19 mouse cellular contexts compared by ENCODE assay signal in the genomic region with DNA sequence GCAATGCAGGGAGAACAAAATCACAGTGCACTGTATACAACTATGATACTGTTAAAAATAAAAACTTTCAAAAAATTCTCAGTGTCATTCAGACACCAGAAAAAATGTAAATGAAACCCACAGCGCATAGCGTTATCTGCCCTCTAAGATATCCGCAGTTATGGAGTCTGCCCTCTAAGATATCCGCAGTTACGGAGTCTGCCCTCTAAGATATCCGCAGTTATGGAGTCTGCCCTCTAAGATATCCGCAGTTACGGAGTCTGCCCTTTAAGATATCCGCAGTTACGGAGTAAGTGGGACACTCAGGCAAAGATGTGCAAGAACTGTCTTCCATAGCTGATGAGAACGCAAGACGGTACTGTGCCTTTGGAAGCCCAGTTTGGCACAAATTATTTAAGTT. TPM values are rescaled to one million over a fixed set of nuclear protein-coding genes. Genes with fewer than 3 reads are reported as not detected.
A peak's percentile ranks its signal among the peaks of the same experiment; 100 is the strongest.
DNase-seq lines count a peak whose midpoint lies in the region; ATAC-seq and TF ChIP-seq lines count a peak whose summit lies in the region.
"Had no signal": no experiment of that assay in that cellular context is flagged by ENCODE, and none has a peak within 500 bp of the region (broad histone marks: within the 10 kb centered on the region; RNA-seq: fewer than 3 reads in every experiment).

No protein-coding gene starts in this region.

- peaks cover 14% of the 10 kb centered on the region; the same call in 1 of the 2 replicates for H3K4me1 ChIP-seq in heart, embryonic 10.5 days
- peaks cover 10% of the 10 kb centered on the region; the same call in 1 of the 2 replicates for H3K4me1 ChIP-seq in heart, embryonic 11.5 days (ENCODE audit: control insufficient read depth, insufficient read depth, low read length)
- peaks cover 0 to 7% of the 10 kb centered on the region in 2 experiments; a peak in 1 of 4 replicates for H3K4me1 ChIP-seq in liver, embryonic 14.5 days (replicated peaks; ENCODE audit: control insufficient read depth in 2 of 2, insufficient read depth in 2 of 2, low read length in 1 of 2)
- peaks cover 7% of the 10 kb centered on the region for H3K4me1 ChIP-seq in liver, postnatal 0 days (ENCODE audit: insufficient read depth)

- no peak for TF ChIP-seq CTCF in liver, embryonic 14.5 days (IDR thresholded peaks at IDR 0.05; ENCODE audit: low read depth)
- no peak for TF ChIP-seq CTCF in liver, postnatal 0 days (IDR thresholded peaks at IDR 0.05; ENCODE audit: low read depth)

- peak; percentile 69 for TF ChIP-seq EP300 in liver, embryonic 14.5 days (IDR thresholded peaks at IDR 0.05; ENCODE audit: low read depth)
- TF ChIP-seq EP300 in liver, postnatal 0 days (IDR thresholded peaks at IDR 0.05; ENCODE audit: low read depth) = peak; percentile 80

- H3K9ac ChIP-seq in heart, embryonic 11.5 days (ENCODE audit: low read depth, low read length) = no peak overlapping the region
- H3K9ac ChIP-seq in liver, embryonic 14.5 days (replicated peaks) = no peak overlapping the region
- H3K9ac ChIP-seq in liver, postnatal 0 days (replicated peaks) = no peak overlapping the region
- H3K9ac ChIP-seq: forebrain, embryonic 13.5 days; heart, embryonic 13.5 days; hindbrain, embryonic 12.5 days; hindbrain, embryonic 15.5 days had no signal

- no peak overlapping the region for H3K4me3 ChIP-seq in heart, embryonic 10.5 days
- no peak overlapping the region for H3K4me3 ChIP-seq in heart, embryonic 11.5 days (ENCODE audit: low read depth, low read length)
- H3K4me3 ChIP-seq in liver, embryonic 14.5 days (ENCODE audit: insufficient read depth in 1 of 2, low read depth in 2 of 2, low read length in 2 of 2) = no peak overlapping the region
- H3K4me3 ChIP-seq in liver, postnatal 0 days (ENCODE audit: low read depth, low read length) = no peak overlapping the region
- H3K4me3 ChIP-seq: forebrain, embryonic 10.5 days; forebrain, embryonic 13.5 days; heart, embryonic 13.5 days; hindbrain, embryonic 12.5 days; hindbrain, embryonic 15.5 days had no signal

- 52% methylated on average over 12 of the region's 12 CpGs for WGBS in heart, embryonic 10.5 days
- 49% methylated on average over 12 of the region's 12 CpGs for WGBS in heart, embryonic 11.5 days (ENCODE audit: insufficient replicate concordance)
- WGBS in liver, embryonic 14.5 days (ENCODE audit: insufficient replicate concordance) = 48% methylated on average over 12 of the region's 12 CpGs
- WGBS in liver, postnatal 0 days (ENCODE audit: insufficient replicate concordance) = 65% methylated on average over 12 of the region's 12 CpGs

- no peak overlapping the region for H3K4me2 ChIP-seq in heart, embryonic 11.5 days
- H3K4me2 ChIP-seq in liver, embryonic 14.5 days (ENCODE audit: low read depth) = no peak overlapping the region
- H3K4me2 ChIP-seq in liver, postnatal 0 days (ENCODE audit: low read depth, low read length) = no peak overlapping the region
- H3K4me2 ChIP-seq: forebrain, embryonic 13.5 days; heart, embryonic 13.5 days; hindbrain, embryonic 12.5 days; hindbrain, embryonic 15.5 days had no signal

- H3K36me3 ChIP-seq in heart, embryonic 10.5 days = no peaks in the 10 kb centered on the region
- no peaks in the 10 kb centered on the region for H3K36me3 ChIP-seq in heart, embryonic 11.5 days (ENCODE audit: control insufficient read depth, insufficient read depth, low read length)
- H3K36me3 ChIP-seq in liver, embryonic 14.5 days (replicated peaks; ENCODE audit: control insufficient read depth, insufficient read depth, low read depth) = no peaks in the 10 kb centered on the region
- no peaks in the 10 kb centered on the region for H3K36me3 ChIP-seq in liver, postnatal 0 days (replicated peaks; ENCODE audit: insufficient read depth, low read length)
- H3K36me3 ChIP-seq: forebrain, embryonic 10.5 days; G1E; heart, embryonic 13.5 days; hindbrain, embryonic 12.5 days; hindbrain, embryonic 15.5 days had no signal

- peak; percentile 36 for DNase-seq in heart, embryonic 10.5 days (ENCODE audit: low spot score)
- peak; percentile 53 for DNase-seq in MEL-GATA-1-ER (ENCODE audit: extremely low read depth, low read depth)
- no peak for DNase-seq in liver, embryonic 14.5 days (ENCODE audit: low read depth in 3 of 3, low spot score in 3 of 3)
- DNase-seq in liver, postnatal 0 days = no peak
- DNase-seq in ovary, postnatal 36 days (ENCODE audit: low spot score) = no peak
- no peak for DNase-seq in cerebellum, adult 11-12 months
- DNase-seq: adrenal gland, adult 8-10 months; cerebellum, adult 9-10 months; gastrocnemius, postnatal 36 days had no signal

- H3K27ac ChIP-seq in heart, embryonic 10.5 days = no peak overlapping the region
- no peak overlapping the region for H3K27ac ChIP-seq in heart, embryonic 11.5 days (ENCODE audit: low read depth, low read length)
- no peak overlapping the region for H3K27ac ChIP-seq in liver, embryonic 14.5 days
- no peak overlapping the region for H3K27ac ChIP-seq in liver, postnatal 0 days (ENCODE audit: low read depth)
- H3K27ac ChIP-seq: forebrain, embryonic 10.5 days; forebrain, embryonic 13.5 days; heart, embryonic 13.5 days; hindbrain, embryonic 12.5 days; hindbrain, embryonic 15.5 days had no signal

- peaks cover 20% of the 10 kb centered on the region for H3K27me3 ChIP-seq in heart, embryonic 10.5 days (ENCODE audit: insufficient read depth, poor library complexity, severe bottlenecking)
- peaks cover 7% of the 10 kb centered on the region; the same call in 1 of the 2 replicates for H3K27me3 ChIP-seq in heart, embryonic 11.5 days (ENCODE audit: control insufficient read depth, insufficient read depth, low read length)
- H3K27me3 ChIP-seq in liver, embryonic 14.5 days (ENCODE audit: control insufficient read depth, insufficient read depth, low read length) = no peaks in the 10 kb centered on the region
- H3K27me3 ChIP-seq in liver, postnatal 0 days (ENCODE audit: insufficient read depth, low read length) = peaks cover 3% of the 10 kb centered on the region; the same call in 1 of the 2 replicates
- H3K27me3 ChIP-seq: CH12.LX had no signal

- H3K9me3 ChIP-seq in heart, embryonic 10.5 days = no peaks in the 10 kb centered on the region
- no peaks in the 10 kb centered on the region for H3K9me3 ChIP-seq in heart, embryonic 11.5 days (replicated peaks; ENCODE audit: control insufficient read depth, low read length)
- no peaks in the 10 kb centered on the region for H3K9me3 ChIP-seq in liver, embryonic 14.5 days (ENCODE audit: control insufficient read depth, low read length)
- H3K9me3 ChIP-seq in liver, postnatal 0 days (ENCODE audit: low read length) = no peaks in the 10 kb centered on the region
- H3K9me3 ChIP-seq: forebrain, embryonic 10.5 days; forebrain, embryonic 13.5 days; G1E; heart, embryonic 13.5 days; hindbrain, embryonic 12.5 days; hindbrain, embryonic 15.5 days had no signal

- ATAC-seq in heart, embryonic 11.5 days (replicated peaks; ENCODE audit: insufficient number of reproducible peaks, low FRiP score, low TSS enrichment) = no peak
- ATAC-seq in liver, embryonic 14.5 days (ENCODE audit: insufficient read depth) = peak; percentile 82
- 0 out of 2 replicates have a peak, but pooled peaks have one; percentile 19 for ATAC-seq in liver, postnatal 0 days
- ATAC-seq: activated CD4-positive, CD25-positive, alpha-beta regulatory T cell, adult 4 months; forebrain, embryonic 13.5 days; forebrain, embryonic 16.5 days had no signal

RNA-seq across cellular contexts. Expression of gene Il20ra, which starts 4.6 kb away (rescaled TPM):
- polyA plus RNA-seq in heart, embryonic 10.5 days (2016; fragmentation: Nextera tagmentation; extraction: Ambion mirVana) = 0.20 and 0.26 TPM in 2 replicates
- 0.11 and 0.24 TPM in 2 replicates for polyA plus RNA-seq in heart, embryonic 11.5 days (2014; fragmentation: Nextera tagmentation; extraction: Ambion mirVana)
- 0.06 TPM in 1 of 2 replicates, not detected in the other for polyA plus RNA-seq in liver, embryonic 14.5 days (2012; rRNA removed)
- polyA plus RNA-seq in liver, embryonic 14.5 days (2014; fragmentation: Nextera tagmentation; extraction: Ambion mirVana) = 0.10 TPM in 1 of 2 replicates, not detected in the other
- 0.08 and 0.13 TPM in 2 replicates for polyA plus RNA-seq in liver, postnatal 0 days (2015; fragmentation: Nextera tagmentation; extraction: Ambion mirVana)
- polyA plus RNA-seq: forebrain, embryonic 13.5 days; G1E; heart, embryonic 13.5 days had no signal

Comparison
In these comparisons a context has a peak if more than half of its experiments do, and no peak if none do; other contexts are left out.
1. DNase-seq: peak in heart, embryonic 10.5 days (single experiment) and MEL-GATA-1-ER (single experiment); none in liver, embryonic 14.5 days (0 of 3), liver, postnatal 0 days (single experiment), ovary, postnatal 36 days (single experiment) and cerebellum, adult 11-12 months (single experiment).